Mouse (Mus musculus) liver, postnatal 0 days (tissue): ENCODE results near the gene Usp29. TPM values are rescaled to one million over a fixed set of nuclear protein-coding genes. Genes with fewer than 3 reads are reported as not detected.
A peak's percentile ranks its signal among the peaks of the same experiment; 100 is the strongest.

Experiments
- ATAC-seq: fragments of 200-750 bp; cut with Nextera tagmentation; 2 replicates; pipeline ENCODE4 v1.8.0; 2017; ENCODE audit warnings: mild to moderate bottlenecking, moderate library complexity
- DNase-seq: peaks from one replicate; pipeline ENCODE4 v3.0.0-alpha.2; 2016
- H3K27ac ChIP-seq: fragments of 300-500 bp; sonication (generic); 2 replicates; pipeline ENCODE4 v1.5.1; 2014; ENCODE audit warnings: antibody characterized with exemption, moderate library complexity, mild to moderate bottlenecking, low read depth
- H3K27me3 ChIP-seq: fragments of 300-500 bp; sonication (generic); 2 replicates; pipeline ENCODE4 v1.6.1; 2014; ENCODE audit warnings: low read length, control low read depth, mixed read lengths; ENCODE audit not compliant: insufficient read depth
- H3K36me3 ChIP-seq: fragments of 300-500 bp; sonication (generic); replicated peaks from 2 replicates; pipeline ENCODE4 v1.6.1; 2014; ENCODE audit warnings: mild to moderate bottlenecking, control low read depth, low read length, moderate library complexity, mixed read lengths; ENCODE audit not compliant: insufficient read depth
- H3K4me1 ChIP-seq: fragments of 300-500 bp; sonication (generic); 2 replicates; pipeline ENCODE4 v1.6.1; 2014; ENCODE audit warnings: antibody characterized with exemption, mild to moderate bottlenecking, control low read depth; ENCODE audit not compliant: insufficient read depth
- H3K4me2 ChIP-seq: fragments of 300-500 bp; sonication (generic); 2 replicates; pipeline ENCODE4 v1.6.1; 2014; ENCODE audit warnings: low read depth, mild to moderate bottlenecking, low read length, moderate library complexity, mixed read lengths
- H3K4me3 ChIP-seq: fragments of 300-500 bp; sonication (generic); 2 replicates; pipeline ENCODE4 v1.5.1; 2014; ENCODE audit warnings: low read depth, low read length
- H3K9ac ChIP-seq: fragments of 300-500 bp; sonication (generic); replicated peaks from 2 replicates; pipeline ENCODE4 v1.6.1; 2014; ENCODE audit warnings: mild to moderate bottlenecking, moderate library complexity
- H3K9me3 ChIP-seq: fragments of 300-500 bp; sonication (generic); 2 replicates; pipeline ENCODE4 v1.6.1; 2016; ENCODE audit warnings: mild to moderate bottlenecking, control low read depth, low read length, mixed read lengths
- CTCF ChIP-seq: sonication (generic); IDR thresholded peaks from 2 replicates; pipeline ENCODE4 v1.5.1; 2016; ENCODE audit warnings: antibody characterized with exemption, low read depth
- EP300 ChIP-seq: IDR thresholded peaks from 2 replicates; pipeline ENCODE4 v1.6.1; 2016; ENCODE audit warnings: antibody characterized with exemption, low read depth, mild to moderate bottlenecking
- WGBS: fragments of 180-500 bp; shearing (Covaris S2); extraction: QIAGEN DNeasy Blood & Tissue Kit; methylation state at CpG from one replicate; pipeline ENCODE4 v1.1.7; 2014; ENCODE audit not compliant: insufficient replicate concordance; 5-methylcytosine and 5-hydroxymethylcytosine counted together
- polyA plus RNA-seq: library from polyadenylated mRNA; unstranded; fragments of >200 nt; fragmentation: Nextera tagmentation; extraction: Ambion mirVana; gene quantifications from 2 replicates; pipeline ENCODE4 v1.2.1, GENCODE M21; 2015

Gene Usp29
- polyA plus RNA-seq, 1 experiment from 2014 or later: 1.5 TPM

GRCm38 (mm10) chr7:6776314-6777059 lies 46.1 kb downstream of the Usp29 start:
- TF ChIP-seq EP300: no peak
- no peak for TF ChIP-seq CTCF
- Histone ChIP-seq H3K27me3 (no peaks in the 10 kb centered on the region), H3K9ac (no peak overlapping the region), H3K27ac (no peak overlapping the region), H3K4me2 (no peak overlapping the region), H3K36me3 (no peaks in the 10 kb centered on the region), H3K9me3 (no peaks in the 10 kb centered on the region), H3K4me3 (no peak overlapping the region), H3K4me1 (peaks cover 2% of the 10 kb centered on the region; the same call in 1 of the 2 replicates)
- DNase-seq: no peak
- WGBS: 81% methylated on average over 10 of the region's 10 CpGs
- no peak for ATAC-seq

- H3K27ac ChIP-seq: no peak overlapping the region
- H3K36me3 ChIP-seq: no peaks in the 10 kb centered on the region
- no peak overlapping the region for H3K4me3 ChIP-seq
- H3K27me3 ChIP-seq: no peaks in the 10 kb centered on the region
- TF ChIP-seq CTCF (no peak), EP300 (no peak)
- H3K9me3 ChIP-seq: no peaks in the 10 kb centered on the region
- no peak for DNase-seq
- WGBS: 67% methylated on average over 2 of the region's 2 CpGs
- no peak overlapping the region for H3K4me2 ChIP-seq
- peaks cover 2% of the 10 kb centered on the region; the same call in 1 of the 2 replicates for H3K4me1 ChIP-seq
- H3K9ac ChIP-seq: no peak overlapping the region
- no peak for ATAC-seq
Measured at GRCm38 (mm10) chr7:6777107-6777506, 46.7 kb downstream of the Usp29 start.

GRCm38 (mm10) chr7:6777689-6778088 lies 47.3 kb downstream of the Usp29 start:
- Histone ChIP-seq H3K4me3 (no peak overlapping the region), H3K27me3 (no peaks in the 10 kb centered on the region), H3K4me1 (peaks cover 2% of the 10 kb centered on the region; the same call in 1 of the 2 replicates), H3K9me3 (no peaks in the 10 kb centered on the region), H3K27ac (no peak overlapping the region), H3K9ac (no peak overlapping the region), H3K4me2 (no peak overlapping the region), H3K36me3 (no peaks in the 10 kb centered on the region)
- no peak for DNase-seq
- no peak for ATAC-seq
- TF ChIP-seq CTCF (no peak), EP300 (no peak)
- WGBS: 41% methylated on average over 4 of the region's 4 CpGs

GRCm38 (mm10) chr7:6779172-6779571 lies 48.8 kb downstream of the Usp29 start:
- ATAC-seq: no peak
- no peak for DNase-seq
- 59% methylated on average over 5 of the region's 5 CpGs for WGBS
- H3K4me3 ChIP-seq: no peak overlapping the region
- peaks cover 3% of the 10 kb centered on the region; the same call in 1 of the 2 replicates for H3K4me1 ChIP-seq
- no peaks in the 10 kb centered on the region for H3K27me3 ChIP-seq
- no peak overlapping the region for H3K4me2 ChIP-seq
- no peak for TF ChIP-seq EP300
- TF ChIP-seq CTCF: no peak
- H3K9ac ChIP-seq: no peak overlapping the region
- H3K9me3 ChIP-seq: no peaks in the 10 kb centered on the region
- no peaks in the 10 kb centered on the region for H3K36me3 ChIP-seq
- no peak overlapping the region for H3K27ac ChIP-seq

GRCm38 (mm10) chr7:6781541-6781940 lies 51.2 kb downstream of the Usp29 start:
- Histone ChIP-seq H3K4me2 (no peak overlapping the region), H3K9me3 (no peaks in the 10 kb centered on the region), H3K9ac (no peak overlapping the region), H3K27ac (no peak overlapping the region), H3K4me1 (peaks cover 6% of the 10 kb centered on the region; the same call in 1 of the 2 replicates), H3K27me3 (no peaks in the 10 kb centered on the region), H3K4me3 (no peak overlapping the region), H3K36me3 (no peaks in the 10 kb centered on the region)
- WGBS: 50% methylated on average over 11 of the region's 11 CpGs
- ATAC-seq (no peak), DNase-seq (peak; percentile 23)
- TF ChIP-seq CTCF: no peak
- TF ChIP-seq EP300: no peak

- Histone ChIP-seq H3K9me3 (no peaks in the 10 kb centered on the region), H3K36me3 (no peaks in the 10 kb centered on the region), H3K9ac (no peak overlapping the region), H3K4me1 (peaks cover 3% of the 10 kb centered on the region; the same call in 1 of the 2 replicates), H3K27me3 (no peaks in the 10 kb centered on the region), H3K4me3 (no peak overlapping the region), H3K27ac (no peak overlapping the region), H3K4me2 (no peak overlapping the region)
- 27% methylated on average over 8 of the region's 8 CpGs for WGBS
- DNase-seq (no peak), ATAC-seq (no peak)
- TF ChIP-seq CTCF (no peak), EP300 (no peak)
Measured at GRCm38 (mm10) chr7:6784340-6785073, 54.1 kb downstream of the Usp29 start.
